Mouse (Mus musculus): ENCODE measurements around the gene Bcl2a1b. TPM values are rescaled to one million over a fixed set of nuclear protein-coding genes. Genes with fewer than 3 reads are reported as not detected.
"Not testable (repeated sequence)": the region's sequence is repeated elsewhere in the genome, so short reads cannot be mapped to it uniquely, and the experiment has no call there.

The Bcl2a1b gene
- total RNA-seq, 2 experiments from 2014 or later: 0.87 TPM; not detected in 1

GRCm38 (mm10) chr9:89240516-89241019, 41.6 kb downstream of the Bcl2a1b start:
- DNase-seq (ENCODE audit: low spot score in 2 of 2): not testable (repeated sequence)

GRCm38 (mm10) chr9:89253400-89253799, 54.4 kb downstream of the Bcl2a1b start:
- no peak for DNase-seq (ENCODE audit: low spot score in 2 of 2)

- DNase-seq (ENCODE audit: low spot score in 2 of 2): no peak
These were observed 57.7 kb downstream of the Bcl2a1b start for GRCm38 (mm10) chr9:89256556-89257335.

Other genes with a start within 250 kb of the Bcl2a1b start
- not detected for gene Bcl2a1a, start 242.3 kb upstream of the Bcl2a1b start, total RNA-seq (2021)
- gene Trim43b, start 106.4 kb upstream of the Bcl2a1b start, total RNA-seq (2021): not detected
- not detected for gene Gm29094, start 170 bp downstream of the Bcl2a1b start, total RNA-seq (2021)
- 10 to 100 TPM; 28.2 to 51.8 TPM for gene Mthfs, start 11.5 kb downstream of the Bcl2a1b start, total RNA-seq (2021)

Measured in layer of hippocampus, postnatal 10 days (tissue).